Mouse (Mus musculus) heart, adult 10 weeks (tissue): ENCODE results near the gene Snw1. TPM values are rescaled to one million over a fixed set of nuclear protein-coding genes. Genes with fewer than 3 reads are reported as not detected.

ENCODE experiments used
- polyA plus RNA-seq: library from polyadenylated mRNA; stranded (reverse); fragments of 350-450 nt; fragmentation: Illumina TruSeq; extraction: RNeasy Lipid Tissue Mini Kit (QIAGEN cat#74804); gene quantifications from one replicate; pipeline ENCODE4 v1.2.3, GENCODE M21; 2014; ENCODE audit warnings: low read depth, low replicate concordance

The Snw1 gene
- 52.6 TPM for polyA plus RNA-seq

GRCm38 (mm10) chr12:87471964-87472786 lies at the start of gene Snw1:
Snw1 (minus strand) TSS chr12:87472274.

DNA sequence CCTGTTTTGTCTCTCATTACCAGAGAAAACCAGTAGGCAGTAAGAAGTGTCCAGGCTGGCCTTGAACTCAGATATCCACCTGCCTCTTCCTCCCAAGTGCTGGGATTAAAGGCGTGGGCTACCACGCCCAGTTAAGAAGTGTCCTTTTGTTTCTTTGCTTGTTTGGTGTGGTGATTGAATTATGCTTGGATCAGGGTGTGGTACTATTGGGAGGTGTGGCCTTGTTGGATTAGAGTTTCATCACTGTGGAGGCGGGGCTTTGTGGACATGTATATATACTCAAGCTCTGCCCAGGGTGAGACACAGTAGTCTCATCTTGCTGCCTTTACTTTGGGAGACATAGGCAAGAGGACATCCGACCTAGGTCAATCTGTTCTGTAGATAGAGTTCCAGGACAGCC lies 41.9 kb upstream of the Snw1 start, which contains the start of gene Gm8300:
TSS of gene Gm8300 (plus strand) at position 301 of the 400 bp plus-strand sequence.

GRCm38 (mm10) chr12:87494421-87494820 lies 22.3 kb upstream of the Snw1 start, which contains the start of gene Gm5788:
Gm5788 (plus strand) TSS chr12:87494721.

DNA sequence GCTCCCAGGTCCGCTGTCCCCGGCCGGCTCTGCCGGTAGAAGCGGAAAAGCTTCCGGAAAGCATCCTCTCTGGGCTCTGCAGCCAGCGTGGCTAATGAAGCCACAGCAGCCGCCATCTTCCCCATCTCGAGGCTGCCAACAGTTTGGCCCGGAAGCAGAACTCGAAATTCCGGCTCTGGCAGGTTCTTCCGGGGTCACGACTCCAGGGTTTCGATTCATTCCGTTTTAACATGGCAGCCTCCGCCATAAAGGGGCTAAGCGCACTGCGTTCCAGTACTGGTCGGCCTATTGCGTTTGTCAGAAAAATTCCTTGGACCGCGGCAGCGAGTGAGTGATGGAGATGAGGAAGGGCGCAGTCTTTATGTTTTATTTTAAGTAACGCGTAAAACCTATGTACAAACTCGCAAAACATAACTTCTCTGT lies 28.4 kb downstream of the Snw1 start, which contains the start of the genes Slirp and Alkbh1:
TSS of gene Slirp (plus strand) at position 197 of the 423 bp plus-strand sequence.
TSS of gene Alkbh1 (minus strand) at position 318 of the 423 bp plus-strand sequence.

Other genes with a start within 250 kb of the Snw1 start
- gene Noxred1, start 233.5 kb downstream of the Snw1 start, polyA plus RNA-seq, result 1.3 TPM
- 32.3 TPM for gene Vipas39, start 206.0 kb downstream of the Snw1 start, polyA plus RNA-seq
- gene Ahsa1, start 205.8 kb downstream of the Snw1 start, polyA plus RNA-seq, result 181 TPM
- not detected for gene Ism2, start 172.6 kb downstream of the Snw1 start, polyA plus RNA-seq
- gene Sptlc2, start 83.9 kb downstream of the Snw1 start, polyA plus RNA-seq, result 15.7 TPM
- 78.2 TPM for gene Slirp, start 28.4 kb downstream of the Snw1 start, polyA plus RNA-seq
- 8.1 TPM for gene Alkbh1, start 28.3 kb downstream of the Snw1 start, polyA plus RNA-seq
- not detected for gene Gm5788, start 22.4 kb upstream of the Snw1 start, polyA plus RNA-seq
- gene Gm8300, start 42.0 kb upstream of the Snw1 start, polyA plus RNA-seq, result not detected
- not detected for gene Oog1, start 130.4 kb upstream of the Snw1 start, polyA plus RNA-seq
- not detected for gene Gm4027, start 146.6 kb upstream of the Snw1 start, polyA plus RNA-seq
- not detected for gene Gm16381, start 172.3 kb upstream of the Snw1 start, polyA plus RNA-seq